Comparison of ENCODE assay signal across 12 mouse cellular contexts in the genomic region with DNA sequence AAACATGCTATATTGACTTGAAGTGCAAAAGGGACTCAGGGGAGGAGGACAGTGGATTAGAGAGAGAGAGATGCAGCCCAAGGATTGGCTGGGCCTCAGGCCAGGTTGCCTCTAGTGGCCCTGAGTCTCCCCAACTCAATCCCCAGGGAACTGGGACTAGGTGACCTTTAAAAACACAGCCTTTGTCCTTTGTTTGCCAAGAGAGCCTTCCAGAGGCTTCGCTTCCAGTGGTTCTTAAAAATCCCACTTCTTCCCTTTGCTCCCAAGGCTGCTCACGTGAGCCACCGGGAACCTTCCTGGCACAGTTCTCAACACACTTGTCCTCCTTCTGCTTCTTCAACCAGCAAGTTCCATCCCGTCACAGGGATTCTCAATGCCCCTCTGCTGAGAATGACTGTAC.
A peak's percentile ranks its signal among the peaks of the same experiment; 100 is the strongest.
DNase-seq lines count a peak whose midpoint lies in the region; ATAC-seq and TF ChIP-seq lines count a peak whose summit lies in the region.
"Had no signal": no experiment of that assay in that cellular context is flagged by ENCODE, and none has a peak within 500 bp of the region (broad histone marks: within the 10 kb centered on the region; RNA-seq: fewer than 3 reads in every experiment).

No protein-coding gene starts in this region.

- no peak overlapping the region for H3K4me3 ChIP-seq in heart, embryonic 12.5 days
- H3K4me3 ChIP-seq in lung, postnatal 0 days (ENCODE audit: low read depth, low read length) = no peak overlapping the region
- H3K4me3 ChIP-seq in heart, embryonic 16.5 days (ENCODE audit: low read length) = no peak overlapping the region
- no peak overlapping the region for H3K4me3 ChIP-seq in neural tube, embryonic 14.5 days (ENCODE audit: low read depth, low read length)
- H3K4me3 ChIP-seq in forebrain, embryonic 11.5 days (ENCODE audit: low read depth, low read length) = no peak overlapping the region
- H3K4me3 ChIP-seq: erythroblast, embryonic 14.5 days had no signal

- H3K4me1 ChIP-seq in heart, embryonic 12.5 days (replicated peaks) = peaks cover 91% of the 10 kb centered on the region
- peaks cover 37% of the 10 kb centered on the region for H3K4me1 ChIP-seq in lung, postnatal 0 days (ENCODE audit: insufficient read depth, low read depth, low read length)
- H3K4me1 ChIP-seq in heart, embryonic 16.5 days (ENCODE audit: control insufficient read depth, insufficient read depth, low read length) = peaks cover 81% of the 10 kb centered on the region
- peaks cover 49% of the 10 kb centered on the region for H3K4me1 ChIP-seq in neural tube, embryonic 14.5 days (ENCODE audit: control insufficient read depth, insufficient read depth, low read length)
- H3K4me1 ChIP-seq in forebrain, embryonic 11.5 days (replicated peaks; ENCODE audit: control insufficient read depth, insufficient read depth, low read length) = peaks cover 42% of the 10 kb centered on the region

- TF ChIP-seq CTCF in lung, postnatal 0 days (IDR thresholded peaks at IDR 0.05) = no peak

- no peak for TF ChIP-seq EP300 in lung, postnatal 0 days (IDR thresholded peaks at IDR 0.05)

- ATAC-seq in heart, embryonic 12.5 days (ENCODE audit: insufficient number of reproducible peaks, low FRiP score) = no peak
- ATAC-seq in lung, postnatal 0 days = no peak
- ATAC-seq in heart, embryonic 16.5 days (replicated peaks; ENCODE audit: extremely low read depth, insufficient read depth, low FRiP score) = no peak
- ATAC-seq in neural tube, embryonic 14.5 days (ENCODE audit: low read depth) = no peak
- no peak for ATAC-seq in forebrain, embryonic 11.5 days (replicated peaks; ENCODE audit: low FRiP score)

- H3K27me3 ChIP-seq in heart, embryonic 12.5 days (replicated peaks) = no peaks in the 10 kb centered on the region
- H3K27me3 ChIP-seq in lung, postnatal 0 days (replicated peaks; ENCODE audit: insufficient read depth, low read length) = no peaks in the 10 kb centered on the region
- no peaks in the 10 kb centered on the region for H3K27me3 ChIP-seq in heart, embryonic 16.5 days (ENCODE audit: control insufficient read depth, insufficient read depth, low read length)
- H3K27me3 ChIP-seq in neural tube, embryonic 14.5 days (ENCODE audit: control insufficient read depth, insufficient read depth, low read length) = no peaks in the 10 kb centered on the region
- H3K27me3 ChIP-seq in forebrain, embryonic 11.5 days (ENCODE audit: control insufficient read depth, insufficient read depth, low read length) = no peaks in the 10 kb centered on the region

- DNase-seq in heart, adult 9 months (ENCODE audit: low spot score in 2 of 2) = no peak
- DNase-seq in lung, postnatal 0 days (ENCODE audit: low spot score) = no peak
- no peak for DNase-seq in lung, postnatal 36 days
- DNase-seq in embryo, embryonic 11 days = no peak
- DNase-seq in forebrain, embryonic 11.5 days (ENCODE audit: low spot score) = no peak
- DNase-seq: cerebellum, adult 9-11 months; gastrocnemius, postnatal 10 days; thymus, adult 2 months had no signal

- no peak overlapping the region for H3K9ac ChIP-seq in heart, embryonic 12.5 days
- H3K9ac ChIP-seq in lung, postnatal 0 days (replicated peaks; ENCODE audit: low read depth) = no peak overlapping the region
- H3K9ac ChIP-seq in heart, embryonic 16.5 days (ENCODE audit: low read length) = no peak overlapping the region
- no peak overlapping the region for H3K9ac ChIP-seq in neural tube, embryonic 14.5 days (replicated peaks; ENCODE audit: low read depth, low read length)
- H3K9ac ChIP-seq in forebrain, embryonic 11.5 days (ENCODE audit: low read length) = no peak overlapping the region

- H3K4me2 ChIP-seq in heart, embryonic 12.5 days = no peak overlapping the region
- H3K4me2 ChIP-seq in lung, postnatal 0 days (replicated peaks; ENCODE audit: low read depth, low read length) = no peak overlapping the region
- no peak overlapping the region for H3K4me2 ChIP-seq in heart, embryonic 16.5 days (ENCODE audit: low read depth, low read length)
- H3K4me2 ChIP-seq in neural tube, embryonic 14.5 days (ENCODE audit: low read depth, low read length) = no peak overlapping the region
- no peak overlapping the region for H3K4me2 ChIP-seq in forebrain, embryonic 11.5 days (ENCODE audit: low read depth, low read length, severe bottlenecking)

- no peaks in the 10 kb centered on the region for H3K9me3 ChIP-seq in heart, embryonic 12.5 days (replicated peaks)
- no peaks in the 10 kb centered on the region for H3K9me3 ChIP-seq in lung, postnatal 0 days (ENCODE audit: low read length)
- H3K9me3 ChIP-seq in heart, embryonic 16.5 days (replicated peaks; ENCODE audit: control insufficient read depth, low read length) = no peaks in the 10 kb centered on the region
- no peaks in the 10 kb centered on the region for H3K9me3 ChIP-seq in neural tube, embryonic 14.5 days (ENCODE audit: control insufficient read depth, low read length)
- H3K9me3 ChIP-seq in forebrain, embryonic 11.5 days (ENCODE audit: control insufficient read depth, low read length) = no peaks in the 10 kb centered on the region

- H3K27ac ChIP-seq in heart, embryonic 12.5 days (ENCODE audit: poor library complexity, severe bottlenecking) = peak overlapping the region; percentile 77
- peak overlapping the region; percentile 27; the same call in 1 of the 2 replicates for H3K27ac ChIP-seq in lung, postnatal 0 days (ENCODE audit: low read length)
- peak overlapping the region; percentile 56 for H3K27ac ChIP-seq in heart, embryonic 16.5 days (ENCODE audit: low read length)
- H3K27ac ChIP-seq in neural tube, embryonic 14.5 days (ENCODE audit: low read depth, low read length) = 0 out of 2 replicates have a peak overlapping the region, but pooled peaks have one; percentile 13
- no peak overlapping the region for H3K27ac ChIP-seq in forebrain, embryonic 11.5 days (ENCODE audit: low read depth, low read length)

- peaks cover 3% of the 10 kb centered on the region; the same call in 1 of the 2 replicates for H3K36me3 ChIP-seq in heart, embryonic 12.5 days
- H3K36me3 ChIP-seq in lung, postnatal 0 days (ENCODE audit: insufficient read depth, low read length) = no peaks in the 10 kb centered on the region
- H3K36me3 ChIP-seq in heart, embryonic 16.5 days (ENCODE audit: control insufficient read depth, insufficient read depth) = no peaks in the 10 kb centered on the region
- no peaks in the 10 kb centered on the region for H3K36me3 ChIP-seq in neural tube, embryonic 14.5 days (ENCODE audit: control insufficient read depth, insufficient read depth, low read length)
- H3K36me3 ChIP-seq in forebrain, embryonic 11.5 days (ENCODE audit: control insufficient read depth, insufficient read depth, low read length) = no peaks in the 10 kb centered on the region; the same call in 1 of the 2 replicates

- WGBS in heart, embryonic 12.5 days = 88% methylated on average over 4 of the region's 4 CpGs
- 52% methylated on average over 4 of the region's 4 CpGs for WGBS in lung, postnatal 0 days
- 67% methylated on average over 4 of the region's 4 CpGs for WGBS in heart, embryonic 16.5 days
- 69% methylated on average over 4 of the region's 4 CpGs for WGBS in neural tube, embryonic 14.5 days
- WGBS in forebrain, embryonic 11.5 days = 89% methylated on average over 4 of the region's 4 CpGs
